Mouse (Mus musculus): ENCODE measurements around the gene Tectb. TPM values are rescaled to one million over a fixed set of nuclear protein-coding genes. Genes with fewer than 3 reads are reported as not detected.

The Tectb gene
- polyA plus RNA-seq (2012; rRNA removed): 0.02 and 0.03 TPM in 2 replicates

GRCm38 (mm10) chr19:55180433-55180832 lies at the start of gene Tectb:
Gene Tectb, plus strand, starts transcription at chr19:55180733.

GRCm38 (mm10) chr19:55241186-55241645 lies 60.7 kb downstream of the Tectb start, which contains the start of gene Gucy2g:
Gene Gucy2g, minus strand, starts transcription at chr19:55241236.

Other genes starting within 250 kb of the Tectb start
- gene Gpam, start 53.5 kb upstream of the Tectb start, polyA plus RNA-seq (2012; rRNA removed): 13.3 and 16.6 TPM in 2 replicates
- 0.02 and 0.03 TPM in 2 replicates for gene Gucy2g, start 60.5 kb downstream of the Tectb start, polyA plus RNA-seq (2012; rRNA removed)
- 52.3 and 65.1 TPM in 2 replicates for gene Acsl5, start 71.2 kb downstream of the Tectb start, polyA plus RNA-seq (2012; rRNA removed)
- gene Zdhhc6, start 135.3 kb downstream of the Tectb start, polyA plus RNA-seq (2012; rRNA removed): 12.9 and 16.1 TPM in 2 replicates
- gene Vti1a, start 135.6 kb downstream of the Tectb start, polyA plus RNA-seq (2012; rRNA removed): 7.4 and 8.1 TPM in 2 replicates